Mouse (Mus musculus): ENCODE measurements around the gene Zfp366. TPM values are rescaled to one million over a fixed set of nuclear protein-coding genes. Genes with fewer than 3 reads are reported as not detected.

Zfp366 gene
- total and polyA plus RNA-seq, 2 experiments from 2014 or later = 0.82 to 5.6 TPM

- peak; percentile 78 for ATAC-seq (ENCODE audit: insufficient read depth, low read depth)
- H3K27ac ChIP-seq (ENCODE audit: low read depth) = peak overlapping the region; percentile 16
- WGBS = 34% methylated on average over 3 of the region's 3 CpGs
Measured at GRCm38 (mm10) chr13:99254781-99255180, 70.2 kb downstream of the Zfp366 start.

GRCm38 (mm10) chr13:99256916-99257315, 72.3 kb downstream of the Zfp366 start:
- no peaks in the 10 kb centered on the region for H3K36me3 ChIP-seq (replicated peaks; ENCODE audit: control insufficient read depth, insufficient read depth, low read length)
- H3K27me3 ChIP-seq (ENCODE audit: control insufficient read depth, insufficient read depth, low read length) = no peaks in the 10 kb centered on the region
- DNase-seq (ENCODE audit: low spot score) = no peak
- no peak overlapping the region for H3K9ac ChIP-seq (replicated peaks; ENCODE audit: low read depth, low read length)
- H3K27ac ChIP-seq (ENCODE audit: low read depth) = no peak overlapping the region
- no peaks in the 10 kb centered on the region for H3K4me1 ChIP-seq (ENCODE audit: control insufficient read depth, insufficient read depth)
- no peak overlapping the region for H3K4me2 ChIP-seq (ENCODE audit: low read depth, low read length)
- ATAC-seq (ENCODE audit: insufficient read depth, low read depth) = no peak
- H3K4me3 ChIP-seq (ENCODE audit: low read depth, low read length) = no peak overlapping the region
- H3K9me3 ChIP-seq (replicated peaks; ENCODE audit: control insufficient read depth, low read length) = peaks cover 7% of the 10 kb centered on the region; the same call in 1 of the 2 replicates
- 84% methylated on average over 4 of the region's 4 CpGs for WGBS
- TF ChIP-seq EP300 (IDR thresholded peaks at IDR 0.05; ENCODE audit: low read depth) (no peak), CTCF (IDR thresholded peaks at IDR 0.05; ENCODE audit: low read depth) (no peak)

More at GRCm38 (mm10) chr13:99254781-99255180, 70.2 kb downstream of the Zfp366 start:
- H3K9me3 ChIP-seq (replicated peaks; ENCODE audit: control insufficient read depth, low read length) = peaks cover 7% of the 10 kb centered on the region; the same call in 1 of the 2 replicates
- no peaks in the 10 kb centered on the region for H3K27me3 ChIP-seq (ENCODE audit: control insufficient read depth, insufficient read depth, low read length)
- H3K9ac ChIP-seq (replicated peaks; ENCODE audit: low read depth, low read length) = no peak overlapping the region
- DNase-seq (ENCODE audit: low spot score) = peak; percentile 58
- no peak for TF ChIP-seq CTCF (IDR thresholded peaks at IDR 0.05; ENCODE audit: low read depth)
- TF ChIP-seq EP300 (IDR thresholded peaks at IDR 0.05; ENCODE audit: low read depth) = no peak
- H3K36me3 ChIP-seq (replicated peaks; ENCODE audit: control insufficient read depth, insufficient read depth, low read length) = no peaks in the 10 kb centered on the region
- H3K4me3 ChIP-seq (ENCODE audit: low read depth, low read length) = no peak overlapping the region
- H3K4me2 ChIP-seq (ENCODE audit: low read depth, low read length) = no peak overlapping the region
- H3K4me1 ChIP-seq (ENCODE audit: control insufficient read depth, insufficient read depth) = no peaks in the 10 kb centered on the region

GRCm38 (mm10) chr13:99258677-99259076, 74.1 kb downstream of the Zfp366 start:
- TF ChIP-seq CTCF (IDR thresholded peaks at IDR 0.05; ENCODE audit: low read depth) (no peak), EP300 (IDR thresholded peaks at IDR 0.05; ENCODE audit: low read depth) (no peak)
- ATAC-seq (ENCODE audit: insufficient read depth, low read depth) (no peak), DNase-seq (ENCODE audit: low spot score) (no peak)
- WGBS = 93% methylated on average over 3 of the region's 3 CpGs
- H3K27ac ChIP-seq (ENCODE audit: low read depth) = no peak overlapping the region
- H3K4me1 ChIP-seq (ENCODE audit: control insufficient read depth, insufficient read depth) = no peaks in the 10 kb centered on the region
- no peaks in the 10 kb centered on the region for H3K27me3 ChIP-seq (ENCODE audit: control insufficient read depth, insufficient read depth, low read length)
- no peaks in the 10 kb centered on the region for H3K9me3 ChIP-seq (replicated peaks; ENCODE audit: control insufficient read depth, low read length)
- no peaks in the 10 kb centered on the region for H3K36me3 ChIP-seq (replicated peaks; ENCODE audit: control insufficient read depth, insufficient read depth, low read length)
- no peak overlapping the region for H3K4me3 ChIP-seq (ENCODE audit: low read depth, low read length)
- no peak overlapping the region for H3K4me2 ChIP-seq (ENCODE audit: low read depth, low read length)
- H3K9ac ChIP-seq (replicated peaks; ENCODE audit: low read depth, low read length) = no peak overlapping the region

DNA sequence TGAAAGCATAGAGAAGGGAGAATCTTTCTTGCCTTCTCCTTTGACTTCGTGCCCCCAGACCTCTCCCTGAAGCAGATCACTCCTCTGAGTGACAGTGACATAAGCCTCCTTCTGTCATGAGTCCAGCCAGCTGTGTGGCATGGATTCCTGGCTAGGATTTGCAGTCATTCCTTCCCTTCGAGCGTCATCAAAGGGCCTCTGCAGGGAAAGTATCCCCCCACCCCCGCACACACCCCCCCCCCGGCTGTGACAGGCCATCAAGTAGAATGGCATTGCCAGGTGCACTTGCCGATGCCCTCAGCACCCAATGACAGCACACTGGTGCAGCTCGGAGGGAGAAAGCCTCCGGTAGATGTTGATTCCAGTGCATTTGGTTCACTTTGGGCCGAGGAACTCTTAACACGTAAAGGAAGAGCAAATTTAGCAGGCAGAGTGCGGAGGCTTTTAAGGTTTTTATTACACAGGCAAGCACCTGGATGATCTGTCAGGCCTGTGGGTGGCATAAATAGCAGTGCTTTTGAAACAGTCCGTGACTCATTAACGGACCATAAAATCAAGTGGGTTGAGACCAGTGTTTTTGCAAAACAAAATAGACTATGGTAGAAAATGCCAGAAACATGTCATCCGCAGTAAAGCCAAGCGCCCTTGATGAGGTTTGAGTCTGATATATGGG, 75.0 kb downstream of the Zfp366 start:
- H3K4me3 ChIP-seq (ENCODE audit: low read depth, low read length) = no peak overlapping the region
- DNase-seq (ENCODE audit: low spot score) = no peak
- H3K9ac ChIP-seq (replicated peaks; ENCODE audit: low read depth, low read length) = no peak overlapping the region
- no peaks in the 10 kb centered on the region for H3K36me3 ChIP-seq (replicated peaks; ENCODE audit: control insufficient read depth, insufficient read depth, low read length)
- ATAC-seq (ENCODE audit: insufficient read depth, low read depth) = no peak
- WGBS = 80% methylated on average over 15 of the region's 15 CpGs
- H3K9me3 ChIP-seq (replicated peaks; ENCODE audit: control insufficient read depth, low read length) = no peaks in the 10 kb centered on the region
- no peaks in the 10 kb centered on the region for H3K4me1 ChIP-seq (ENCODE audit: control insufficient read depth, insufficient read depth)
- H3K27me3 ChIP-seq (ENCODE audit: control insufficient read depth, insufficient read depth, low read length) = no peaks in the 10 kb centered on the region
- H3K27ac ChIP-seq (ENCODE audit: low read depth) = no peak overlapping the region
- H3K4me2 ChIP-seq (ENCODE audit: low read depth, low read length) = no peak overlapping the region
- TF ChIP-seq EP300 (IDR thresholded peaks at IDR 0.05; ENCODE audit: low read depth) = no peak
- no peak for TF ChIP-seq CTCF (IDR thresholded peaks at IDR 0.05; ENCODE audit: low read depth)

- Histone ChIP-seq H3K4me1 (ENCODE audit: control insufficient read depth, insufficient read depth) (no peaks in the 10 kb centered on the region), H3K36me3 (replicated peaks; ENCODE audit: control insufficient read depth, insufficient read depth, low read length) (no peaks in the 10 kb centered on the region), H3K4me2 (ENCODE audit: low read depth, low read length) (no peak overlapping the region), H3K27ac (ENCODE audit: low read depth) (no peak overlapping the region), H3K4me3 (ENCODE audit: low read depth, low read length) (no peak overlapping the region), H3K9me3 (replicated peaks; ENCODE audit: control insufficient read depth, low read length) (no peaks in the 10 kb centered on the region), H3K9ac (replicated peaks; ENCODE audit: low read depth, low read length) (no peak overlapping the region), H3K27me3 (ENCODE audit: control insufficient read depth, insufficient read depth, low read length) (no peaks in the 10 kb centered on the region)
- no peak for ATAC-seq (ENCODE audit: insufficient read depth, low read depth)
- TF ChIP-seq EP300 (IDR thresholded peaks at IDR 0.05; ENCODE audit: low read depth) = no peak
- TF ChIP-seq CTCF (IDR thresholded peaks at IDR 0.05; ENCODE audit: low read depth) = no peak
- DNase-seq (ENCODE audit: low spot score) = no peak
- 83% methylated on average over 1 of the region's 1 CpGs for WGBS
Measured at GRCm38 (mm10) chr13:99262406-99262805, 77.8 kb downstream of the Zfp366 start.
